Mouse (Mus musculus): ENCODE measurements at regions not wholly inside any gene's neighbourhood (a gene's known extent, or its start where the extent isn't known, plus 50 kb on each side); places are given as distances from the start of the nearest gene placed in this dataset.
A peak's percentile ranks its signal among the peaks of the same experiment; 100 is the strongest.
"Not testable (repeated sequence)": the region's sequence is repeated elsewhere in the genome, so short reads cannot be mapped to it uniquely, and the experiment has no call there.

GRCm38 (mm10) chr3:98968811-98969210, 75.8 kb upstream of the Hao2 start:
- no peak for DNase-seq (ENCODE audit: low spot score)

- peak; percentile 48 for DNase-seq (ENCODE audit: low spot score)
These were observed 82.7 kb upstream of the Hao2 start for GRCm38 (mm10) chr3:98975777-98976176.

GRCm38 (mm10) chr3:98982787-98983186, 89.7 kb upstream of the Hao2 start:
- DNase-seq (ENCODE audit: low spot score), result no peak

GRCm38 (mm10) chr3:98987266-98987665, 94.2 kb upstream of the Hao2 start:
- DNase-seq (ENCODE audit: low spot score), result not testable (repeated sequence)

- no peak for DNase-seq (ENCODE audit: low spot score)
These were observed 97.8 kb upstream of the Hao2 start for GRCm38 (mm10) chr3:98990801-98991200.

- DNase-seq (ENCODE audit: low spot score), result no peak
These were observed 98.2 kb upstream of the Hao2 start for GRCm38 (mm10) chr3:98991276-98991675.

GRCm38 (mm10) chr3:98994086-98994485, 101.0 kb upstream of the Hao2 start:
- DNase-seq (ENCODE audit: low spot score), result no peak

- no peak for DNase-seq (ENCODE audit: low spot score)
These were observed 110.2 kb upstream of the Wars2 start for GRCm38 (mm10) chr3:99030636-99031035.

- DNase-seq (ENCODE audit: low spot score), result no peak
These were observed 94.7 kb upstream of the Wars2 start for GRCm38 (mm10) chr3:99046190-99046589.

GRCm38 (mm10) chr3:99047156-99047555, 93.7 kb upstream of the Wars2 start:
- DNase-seq (ENCODE audit: low spot score), result no peak

- DNase-seq (ENCODE audit: low spot score), result no peak
These were observed 91.6 kb upstream of the Wars2 start for GRCm38 (mm10) chr3:99049305-99049704.

- DNase-seq (ENCODE audit: low spot score), result no peak
These were observed 88.7 kb upstream of the Wars2 start for GRCm38 (mm10) chr3:99052176-99052575.

GRCm38 (mm10) chr3:99067168-99067567, 73.7 kb upstream of the Wars2 start:
- no peak for DNase-seq (ENCODE audit: low spot score)
